Mouse (Mus musculus) left cerebral cortex, postnatal 4 days (tissue): ENCODE measurements at regions not wholly inside any gene's neighbourhood (a gene's known extent, or its start where the extent isn't known, plus 50 kb on each side); places are given as distances from the start of the nearest gene placed in this dataset.
A peak's percentile ranks its signal among the peaks of the same experiment; 100 is the strongest.

Experiments
- DNase-seq: peaks from one replicate; pipeline ENCODE4 v3.0.0-alpha.2; 2022
- intact Hi-C: fragments of 180-260 bp; cut with DNase I; formaldehyde crosslinking; loops from one replicate; pipeline ENCODE4 v1.15.1; 2025

GRCm38 (mm10) chr4:81005507-81006328 is 95.3 kb downstream of the Lurap1l start:
- intact Hi-C loops: no loop called here
- no peak for DNase-seq

- intact Hi-C loops: no loop called here
- DNase-seq: no peak
Observed at GRCm38 (mm10) chr4:81006546-81006945, 96.1 kb downstream of the Lurap1l start.

- no peak for DNase-seq
- intact Hi-C loops: no loop called here
Observed at GRCm38 (mm10) chr4:81021850-81022249, 111.4 kb downstream of the Lurap1l start.

GRCm38 (mm10) chr4:81023436-81023983 is 113.1 kb downstream of the Lurap1l start:
- no peak for DNase-seq
- intact Hi-C loops: no loop called here

GRCm38 (mm10) chr4:81027558-81027957 is 117.1 kb downstream of the Lurap1l start:
- no peak for DNase-seq
- intact Hi-C loops: no loop called here

GRCm38 (mm10) chr4:81030671-81031070 is 120.2 kb downstream of the Lurap1l start:
- intact Hi-C loops: no loop called here
- no peak for DNase-seq

- DNase-seq: no peak
- intact Hi-C loops: no loop called here
Observed at GRCm38 (mm10) chr4:81037336-81037902, 127.0 kb downstream of the Lurap1l start.

- intact Hi-C loops: no loop called here
- DNase-seq: no peak
Observed at GRCm38 (mm10) chr4:81058227-81058626, 147.8 kb downstream of the Lurap1l start.

GRCm38 (mm10) chr4:81058809-81059208 is 148.4 kb downstream of the Lurap1l start:
- peak; percentile 1 for DNase-seq
- intact Hi-C loops: no loop called here

GRCm38 (mm10) chr4:81059356-81059755 is 148.9 kb downstream of the Lurap1l start:
- DNase-seq: no peak
- intact Hi-C loops: no loop called here

- DNase-seq: no peak
- intact Hi-C loops: no loop called here
Observed at GRCm38 (mm10) chr4:81082290-81082947, 172.0 kb downstream of the Lurap1l start.

- no peak for DNase-seq
- intact Hi-C loops: no loop called here
Observed at GRCm38 (mm10) chr4:81085188-81085587, 174.7 kb downstream of the Lurap1l start.

GRCm38 (mm10) chr4:81096581-81096980 is 186.1 kb downstream of the Lurap1l start:
- intact Hi-C loops: no loop called here
- no peak for DNase-seq

GRCm38 (mm10) chr4:81097597-81097996 is 187.2 kb downstream of the Lurap1l start:
- intact Hi-C loops: no loop called here
- no peak for DNase-seq

- DNase-seq: no peak
- intact Hi-C loops: no loop called here
Observed at GRCm38 (mm10) chr4:81101049-81101448, 190.6 kb downstream of the Lurap1l start.

- intact Hi-C loops: loop anchor here (5.0 kb wide), 1 partner anchor 239 kb away; no protein-coding TSS in a partner anchor
Observed at GRCm38 (mm10) chr4:81111307-81111706, 200.9 kb downstream of the Lurap1l start.

GRCm38 (mm10) chr4:81116411-81116810 is 206.0 kb downstream of the Lurap1l start:
- no peak for DNase-seq
- intact Hi-C loops: no loop called here

More at GRCm38 (mm10) chr4:81111307-81111706, 200.9 kb downstream of the Lurap1l start:
- DNase-seq: no peak

- DNase-seq: no peak
- intact Hi-C loops: no loop called here
Observed at GRCm38 (mm10) chr4:81124155-81124554, 213.7 kb downstream of the Lurap1l start.

- intact Hi-C loops: no loop called here
- DNase-seq: no peak
Observed at GRCm38 (mm10) chr4:81129874-81130273, 219.4 kb downstream of the Lurap1l start.

- intact Hi-C loops: loop anchor here (10.0 kb wide), 3 partner anchors 298 to 1762 kb away; no protein-coding TSS in a partner anchor
Observed at GRCm38 (mm10) chr4:81173111-81173510, 262.7 kb downstream of the Lurap1l start.

GRCm38 (mm10) chr4:81177443-81178041 is 265.1 kb downstream of the Mpdz start:
- intact Hi-C loops: loop anchor here (10.0 kb wide), 3 partner anchors 303 to 1757 kb away; no protein-coding TSS in a partner anchor
- DNase-seq: no peak

More at GRCm38 (mm10) chr4:81173111-81173510, 262.7 kb downstream of the Lurap1l start:
- no peak for DNase-seq
